Mouse (Mus musculus) left cerebral cortex, adult 11 months (tissue): ENCODE results near the gene Tfdp1.

Experiments
- DNase-seq: peaks from one replicate; pipeline ENCODE4 v3.0.0; 2022; ENCODE audit warnings: low spot score

The Tfdp1 gene

GRCm38 (mm10) chr8:13420970-13421369, 82.4 kb downstream of the Tfdp1 start:
- no peak for DNase-seq

GRCm38 (mm10) chr8:13427351-13427750, 88.8 kb downstream of the Tfdp1 start:
- DNase-seq: no peak
